Mouse (Mus musculus) kidney, postnatal 36 days (tissue): ENCODE data around the gene Hist4h4.
"Not testable (repeated sequence)": the region's sequence is repeated elsewhere in the genome, so short reads cannot be mapped to it uniquely, and the experiment has no call there.

Source experiments
- DNase-seq, 2 experiments: peaks; one replicate each; pipeline ENCODE4 v3.0.0; 2021 to 2022; ENCODE audit warnings: mixed read lengths in 2 of 2

Gene Hist4h4

GRCm38 (mm10) chr6:136813117-136813516 lies 8.9 kb upstream of the Hist4h4 start:
- peak; percentile 28 to 38 for DNase-seq

GRCm38 (mm10) chr6:136811196-136811595 lies 7.0 kb upstream of the Hist4h4 start:
- DNase-seq = peak; percentile 64 to 72

GRCm38 (mm10) chr6:136809673-136810072 lies 5.5 kb upstream of the Hist4h4 start:
- no peak for DNase-seq

- DNase-seq = peak; percentile 60 to 66
Measured at GRCm38 (mm10) chr6:136809077-136809476, 4.9 kb upstream of the Hist4h4 start.

- peak; percentile 35 to 56 for DNase-seq
Measured at GRCm38 (mm10) chr6:136808631-136809046, 4.4 kb upstream of the Hist4h4 start.

GRCm38 (mm10) chr6:136808014-136808417 lies 3.8 kb upstream of the Hist4h4 start, which contains the start of gene H2afj:
Gene H2afj (plus strand): TSS chr6:136808244.
- peak; percentile 98 for DNase-seq

- DNase-seq = no peak
Measured at GRCm38 (mm10) chr6:136807395-136808013, 3.3 kb upstream of the Hist4h4 start.

GRCm38 (mm10) chr6:136806819-136807218 lies 2.6 kb upstream of the Hist4h4 start:
- no peak for DNase-seq

- no peak for DNase-seq
Measured at GRCm38 (mm10) chr6:136805409-136805775, 1.2 kb upstream of the Hist4h4 start.

GRCm38 (mm10) chr6:136804705-136805408 lies 642 bp upstream of the Hist4h4 start:
- no peak for DNase-seq

GRCm38 (mm10) chr6:136803093-136803738 lies 999 bp downstream of the Hist4h4 start:
- no peak for DNase-seq

- no peak for DNase-seq
Measured at GRCm38 (mm10) chr6:136801274-136801673, 2.9 kb downstream of the Hist4h4 start.

- DNase-seq = no peak
Measured at GRCm38 (mm10) chr6:136800710-136801109, 3.5 kb downstream of the Hist4h4 start.

GRCm38 (mm10) chr6:136797874-136798693 lies 6.1 kb downstream of the Hist4h4 start:
- not testable (repeated sequence) for DNase-seq

- DNase-seq = no peak
Measured at GRCm38 (mm10) chr6:136795850-136796249, 8.4 kb downstream of the Hist4h4 start.

- DNase-seq = no peak
Measured at GRCm38 (mm10) chr6:136795110-136795509, 9.1 kb downstream of the Hist4h4 start.

GRCm38 (mm10) chr6:136793831-136794525 lies 10.2 kb downstream of the Hist4h4 start:
- no peak for DNase-seq

GRCm38 (mm10) chr6:136792884-136793758 lies 11.1 kb downstream of the Hist4h4 start:
- no peak for DNase-seq

GRCm38 (mm10) chr6:136789391-136789971 lies 14.7 kb downstream of the Hist4h4 start:
- DNase-seq = peak; percentile 55 to 59

- no peak for DNase-seq
Measured at GRCm38 (mm10) chr6:136782761-136783160, 21.5 kb downstream of the Hist4h4 start.

- DNase-seq = no peak
Measured at GRCm38 (mm10) chr6:136782146-136782545, 22.1 kb downstream of the Hist4h4 start.
